Mouse (Mus musculus): ENCODE results near the gene Srrm1.
A peak's percentile ranks its signal among the peaks of the same experiment; 100 is the strongest.

Gene Srrm1

GRCm38 (mm10) chr4:135271881-135272616, 81.1 kb downstream of the Srrm1 start:
- DNase-seq (ENCODE audit: low spot score in 2 of 2) = peak; percentile 30 to 57

GRCm38 (mm10) chr4:135271419-135271828, 81.7 kb downstream of the Srrm1 start:
- DNase-seq (ENCODE audit: low spot score in 2 of 2) = no peak
